Mouse (Mus musculus) heart, adult 2 months (tissue): ENCODE data around the gene Sorcs2. TPM values are rescaled to one million over a fixed set of nuclear protein-coding genes. Genes with fewer than 3 reads are reported as not detected.

Experiments
- DNase-seq, 2 experiments: peaks; one replicate each; pipeline ENCODE4 v3.0.0; 2021
- H3K27ac ChIP-seq: fragments of 200-600 bp; 2 replicates; pipeline ENCODE4 v1.8.1; 2022
- H3K27me3 ChIP-seq: fragments of 200-500 bp; 2 replicates; pipeline ENCODE4 v1.6.1; 2012; ENCODE audit warnings: mild to moderate bottlenecking, low read length, inconsistent platforms, mixed read lengths; ENCODE audit not compliant: control insufficient read depth, insufficient read depth
- H3K36me3 ChIP-seq: fragments of 200-500 bp; 2 replicates; pipeline ENCODE4 v1.6.1; 2012; ENCODE audit warnings: low read length, inconsistent platforms; ENCODE audit not compliant: control insufficient read depth, insufficient read depth
- H3K4me1 ChIP-seq: fragments of 200-500 bp; 2 replicates; pipeline ENCODE4 v1.6.1; 2011; ENCODE audit warnings: low read length; ENCODE audit not compliant: control insufficient read depth, insufficient read depth
- H3K4me3 ChIP-seq: fragments of 200-600 bp; 2 replicates; pipeline ENCODE4 v1.8.1; 2022
- H3K79me2 ChIP-seq: fragments of 200-500 bp; replicated peaks from 2 replicates; pipeline ENCODE4 v1.6.1; 2012; ENCODE audit warnings: mild to moderate bottlenecking, inconsistent platforms, low read length, moderate library complexity, mixed read lengths; ENCODE audit not compliant: control insufficient read depth, insufficient read depth
- H3K9ac ChIP-seq: fragments of 200-500 bp; 2 replicates; pipeline ENCODE4 v1.6.1; 2012; ENCODE audit warnings: low read depth, mild to moderate bottlenecking, control low read depth, inconsistent platforms, low read length, mixed read lengths
- CTCF ChIP-seq: fragments of 200-600 bp; IDR thresholded peaks from 2 replicates; pipeline ENCODE4 v1.8.1; 2022; ENCODE audit warnings: antibody characterized with exemption, mild to moderate bottlenecking, moderate library complexity
- EP300 ChIP-seq: fragments of 200-500 bp; IDR thresholded peaks from 2 replicates; pipeline ENCODE4 v1.6.1; 2011; ENCODE audit warnings: low read depth, low read length, control low read depth; ENCODE audit not compliant: insufficient read depth
- POLR2A ChIP-seq: fragments of 200-500 bp; IDR thresholded peaks from 2 replicates; pipeline ENCODE4 v1.6.1; 2011; ENCODE audit warnings: mild to moderate bottlenecking, low read depth, low read length, control low read depth; ENCODE audit not compliant: insufficient read depth
- whole genome bisulfite sequencing: fragments of 180-500 bp; shearing (Covaris S2); methylation state at CpG from one replicate; pipeline ENCODE4 v1.1.7; 2018; 5-methylcytosine and 5-hydroxymethylcytosine counted together
- intact Hi-C: fragments of 180-260 bp; cut with DNase I; formaldehyde crosslinking; loops from one replicate; pipeline ENCODE4 v1.15.1; 2025
- polyA plus RNA-seq: library from polyadenylated mRNA; depleted of rRNA; stranded (reverse); fragments of >200 nt; gene quantifications from 2 replicates; pipeline ENCODE4 v1.2.3, GENCODE M21; 2012
- total RNA-seq, 2 experiments: library from RNA; stranded (reverse); gene quantifications; 2 replicates each; pipeline ENCODE4 v1.2.3; 2021

Sorcs2 gene
- total and polyA plus RNA-seq, 3 experiments, result 6.0 to 9.0 (median 7.7) TPM

GRCm38 (mm10) chr5:36260862-36261261, 137.1 kb downstream of the Sorcs2 start:
- H3K27me3 ChIP-seq, result no peaks in the 10 kb centered on the region
- no peak for DNase-seq
- no peaks in the 10 kb centered on the region for H3K79me2 ChIP-seq
- 62% methylated on average over 12 of the region's 12 CpGs for WGBS
- no peak overlapping the region for H3K4me3 ChIP-seq
- intact Hi-C loops, result no loop called here
- TF ChIP-seq EP300 (no peak), POLR2A (no peak), CTCF (no peak)
- no peak overlapping the region for H3K9ac ChIP-seq
- H3K4me1 ChIP-seq, result peaks cover 4% of the 10 kb centered on the region; the same call in 1 of the 2 replicates
- no peaks in the 10 kb centered on the region for H3K36me3 ChIP-seq
- no peak overlapping the region for H3K27ac ChIP-seq

GRCm38 (mm10) chr5:36259691-36260124, 138.2 kb downstream of the Sorcs2 start:
- Histone ChIP-seq H3K4me3 (no peak overlapping the region), H3K4me1 (no peaks in the 10 kb centered on the region), H3K36me3 (no peaks in the 10 kb centered on the region), H3K79me2 (no peaks in the 10 kb centered on the region), H3K27me3 (no peaks in the 10 kb centered on the region), H3K27ac (no peak overlapping the region), H3K9ac (no peak overlapping the region)
- TF ChIP-seq EP300 (no peak), CTCF (no peak), POLR2A (no peak)
- DNase-seq, result no peak
- intact Hi-C loops, result no loop called here
- 68% methylated on average over 6 of the region's 6 CpGs for WGBS

DNA sequence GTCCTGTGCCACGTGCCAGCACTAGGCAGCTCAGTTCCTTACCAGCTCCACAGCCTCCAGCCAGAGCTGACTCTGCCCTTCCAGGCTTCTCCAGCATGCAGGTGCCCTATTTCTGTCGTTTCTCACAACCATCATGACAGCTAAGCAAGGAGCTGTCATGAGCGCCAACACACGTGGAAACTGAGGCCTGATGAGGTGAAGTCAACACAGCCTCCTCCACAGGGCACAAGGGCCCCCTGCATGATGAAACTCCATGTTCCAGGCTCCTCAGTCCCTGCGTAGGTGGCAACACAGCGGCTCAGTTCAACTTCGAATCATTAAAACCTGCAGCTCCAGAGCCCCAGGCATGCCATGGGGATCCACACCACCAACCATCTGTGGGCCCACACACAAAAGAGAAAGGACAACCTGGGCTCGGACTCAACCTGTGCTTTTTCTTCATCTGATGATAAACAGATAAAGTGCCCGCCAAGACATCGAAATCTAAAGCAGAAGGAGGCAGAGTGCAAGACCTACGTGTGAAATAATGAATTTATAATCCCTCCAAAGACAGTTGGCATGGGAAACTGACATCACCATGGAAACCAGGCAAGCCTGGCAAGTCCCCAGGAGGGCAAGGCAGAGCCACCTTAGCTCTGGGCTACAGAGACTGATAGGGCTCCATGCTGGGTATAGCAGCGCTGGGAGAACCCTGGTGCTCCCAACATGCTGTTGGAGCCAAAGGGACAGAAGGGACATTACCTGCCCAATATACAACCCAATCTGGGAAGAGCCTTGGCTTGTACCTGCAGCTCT, 139.4 kb downstream of the Sorcs2 start:
- intact Hi-C loops, result no loop called here
- Histone ChIP-seq H3K4me1 (no peaks in the 10 kb centered on the region), H3K36me3 (no peaks in the 10 kb centered on the region), H3K79me2 (no peaks in the 10 kb centered on the region), H3K4me3 (no peak overlapping the region), H3K9ac (no peak overlapping the region), H3K27ac (no peak overlapping the region), H3K27me3 (no peaks in the 10 kb centered on the region)
- no peak for DNase-seq
- TF ChIP-seq CTCF (no peak), POLR2A (no peak), EP300 (no peak)
- 90% methylated on average over 12 of the region's 12 CpGs for WGBS

DNA sequence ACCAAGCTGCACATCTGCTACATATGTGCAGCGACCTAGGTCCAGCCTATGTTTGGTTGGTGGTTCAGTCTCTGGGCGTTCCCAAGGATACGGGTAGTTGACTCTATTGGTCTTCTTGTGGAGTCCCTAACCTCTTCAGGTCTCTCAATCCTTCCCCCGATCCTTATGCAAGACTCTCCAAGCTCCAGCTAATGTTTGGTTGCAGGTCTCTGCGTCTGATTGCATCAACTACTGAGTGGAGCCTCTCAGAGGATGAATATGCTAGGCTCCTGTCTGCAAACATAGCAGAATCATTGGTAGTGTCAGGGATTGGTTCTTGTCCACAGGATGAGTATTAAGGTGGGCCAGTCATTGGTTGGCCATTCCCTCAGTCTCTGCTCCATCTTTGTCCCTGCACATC, 140.9 kb downstream of the Sorcs2 start:
- WGBS, result 88% methylated on average over 5 of the region's 5 CpGs
- H3K27me3 ChIP-seq, result no peaks in the 10 kb centered on the region
- no peaks in the 10 kb centered on the region for H3K36me3 ChIP-seq
- intact Hi-C loops, result no loop called here
- H3K4me3 ChIP-seq, result no peak overlapping the region
- no peaks in the 10 kb centered on the region for H3K79me2 ChIP-seq
- no peak for TF ChIP-seq POLR2A
- no peak for DNase-seq
- no peaks in the 10 kb centered on the region for H3K4me1 ChIP-seq
- H3K27ac ChIP-seq, result no peak overlapping the region
- H3K9ac ChIP-seq, result no peak overlapping the region

- H3K9ac ChIP-seq, result no peak overlapping the region
- H3K27ac ChIP-seq, result no peak overlapping the region
- H3K4me1 ChIP-seq, result no peaks in the 10 kb centered on the region
- WGBS, result 63% methylated on average over 18 of the region's 18 CpGs
- H3K79me2 ChIP-seq, result no peaks in the 10 kb centered on the region
- H3K27me3 ChIP-seq, result no peaks in the 10 kb centered on the region
- no peak overlapping the region for H3K4me3 ChIP-seq
- TF ChIP-seq EP300, result no peak
- TF ChIP-seq CTCF, result no peak
- no peak for TF ChIP-seq POLR2A
- no peak for DNase-seq
- intact Hi-C loops, result no loop called here
- no peaks in the 10 kb centered on the region for H3K36me3 ChIP-seq
Measured at GRCm38 (mm10) chr5:36254642-36255516, 143.1 kb downstream of the Sorcs2 start.
